Mouse (Mus musculus): ENCODE data around the gene Nucks1.

Gene Nucks1

DNA sequence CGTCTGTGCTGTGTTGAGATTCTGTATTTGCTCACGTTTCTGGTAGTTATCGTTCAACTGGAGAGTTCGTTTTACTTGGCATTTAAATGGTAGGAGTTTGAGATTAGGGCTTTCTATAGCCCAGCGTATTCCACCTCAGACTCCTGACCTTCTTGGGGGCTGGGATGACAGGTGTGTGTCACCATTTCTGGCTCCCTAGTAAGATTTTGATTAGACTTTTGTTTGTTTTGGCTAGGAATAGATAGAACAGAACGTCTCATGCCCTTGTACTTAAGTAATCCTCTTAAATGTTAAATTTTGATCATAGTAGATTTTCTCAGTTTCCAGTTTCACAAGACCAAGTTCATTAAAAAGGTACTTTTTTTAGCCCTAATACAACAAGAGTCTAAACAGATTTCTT is 7.3 kb downstream of the Nucks1 start:
- peak; percentile 34 to 65 for DNase-seq (ENCODE audit: inconsistent age in 2 of 2, low spot score in 1 of 2)

- DNase-seq (ENCODE audit: inconsistent age in 2 of 2, low spot score in 1 of 2), result peak in 1 of 2 experiments; percentile 20
Observed at GRCm38 (mm10) chr1:131919052-131919451, 8.7 kb downstream of the Nucks1 start.

- DNase-seq (ENCODE audit: inconsistent age in 2 of 2, low spot score in 1 of 2), result no peak
Observed at GRCm38 (mm10) chr1:131922100-131922499, 11.8 kb downstream of the Nucks1 start.

- DNase-seq (ENCODE audit: inconsistent age in 2 of 2, low spot score in 1 of 2), result no peak
Observed at GRCm38 (mm10) chr1:131933471-131933870, 23.1 kb downstream of the Nucks1 start.

DNA sequence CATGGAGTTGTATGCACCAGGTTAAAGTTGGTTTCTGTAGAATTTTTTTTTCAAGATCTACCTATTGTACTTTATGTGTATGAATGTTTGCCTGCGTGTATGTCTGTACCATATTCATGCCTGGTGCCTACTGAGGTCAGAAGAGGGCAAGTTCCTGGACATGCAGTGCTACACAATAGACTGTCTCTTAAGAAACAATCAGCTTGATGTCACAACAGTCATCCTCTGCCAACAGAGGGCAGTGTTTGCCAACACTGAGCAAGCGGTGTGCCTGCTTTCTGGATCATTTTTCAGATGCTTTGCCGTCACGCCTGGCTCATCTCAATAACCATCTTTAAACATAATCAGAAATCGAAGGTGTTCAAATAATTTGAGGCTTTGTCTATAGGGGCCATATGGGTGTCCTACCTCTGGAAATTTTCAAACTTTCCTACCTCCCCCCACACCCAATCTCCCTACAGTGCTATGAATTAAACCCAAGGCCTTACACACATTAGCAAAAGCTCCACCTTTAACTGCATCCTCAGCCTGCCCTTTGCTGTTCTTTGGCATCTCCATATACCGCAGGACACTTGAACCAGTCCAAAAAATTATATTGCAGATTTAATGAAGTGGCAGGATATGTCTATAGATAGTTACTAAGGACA is 27.4 kb downstream of the Nucks1 start:
- peak; percentile 71 to 91 for DNase-seq (ENCODE audit: inconsistent age in 2 of 2, low spot score in 1 of 2)

DNA sequence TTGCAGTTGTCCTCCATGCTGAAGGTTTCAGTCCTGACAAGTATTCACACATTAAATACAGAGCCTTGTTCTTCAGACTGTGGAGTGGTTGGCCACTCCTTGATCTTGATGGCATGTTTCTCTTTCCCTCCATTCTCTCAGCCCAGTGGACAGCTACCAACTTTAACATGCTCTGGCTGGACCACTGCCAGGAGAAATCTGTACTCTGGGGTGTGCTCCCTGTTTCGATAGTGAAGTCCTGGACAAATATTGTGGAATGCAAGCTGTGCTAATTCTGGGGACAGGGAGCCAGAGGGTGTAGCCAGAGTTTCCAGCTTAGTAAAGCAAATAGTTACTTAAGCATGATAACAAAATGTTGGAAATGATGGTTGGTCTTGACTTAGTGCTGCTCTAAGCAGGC is 28.5 kb downstream of the Nucks1 start:
- no peak for DNase-seq (ENCODE audit: inconsistent age in 2 of 2, low spot score in 1 of 2)

DNA sequence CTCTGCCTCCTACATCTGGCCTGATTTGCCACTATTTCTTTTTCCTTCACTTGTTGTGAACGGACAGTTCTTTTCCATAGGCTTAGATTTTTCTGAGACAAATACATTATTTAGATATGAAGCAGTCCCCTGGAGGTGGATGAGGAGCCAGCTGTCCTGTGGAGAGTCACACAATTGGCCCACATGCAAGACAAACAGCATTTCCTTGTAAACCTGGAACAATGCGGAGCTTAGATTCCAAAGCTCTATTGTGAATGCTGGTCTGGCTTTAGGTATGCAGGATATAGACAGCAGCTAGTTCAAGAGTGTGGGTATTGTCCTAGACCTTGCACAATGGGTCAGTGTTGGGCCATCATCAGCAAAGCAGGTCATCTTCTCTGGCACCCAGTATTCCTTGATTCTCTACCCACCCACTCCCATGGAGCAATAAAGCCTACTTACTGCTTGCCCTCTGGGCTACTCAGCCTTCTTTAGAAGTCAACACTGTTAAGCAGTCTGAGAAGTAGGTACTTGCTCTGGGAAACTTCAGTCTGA is 30.4 kb downstream of the Nucks1 start:
- no peak for DNase-seq (ENCODE audit: inconsistent age in 2 of 2, low spot score in 1 of 2)

DNA sequence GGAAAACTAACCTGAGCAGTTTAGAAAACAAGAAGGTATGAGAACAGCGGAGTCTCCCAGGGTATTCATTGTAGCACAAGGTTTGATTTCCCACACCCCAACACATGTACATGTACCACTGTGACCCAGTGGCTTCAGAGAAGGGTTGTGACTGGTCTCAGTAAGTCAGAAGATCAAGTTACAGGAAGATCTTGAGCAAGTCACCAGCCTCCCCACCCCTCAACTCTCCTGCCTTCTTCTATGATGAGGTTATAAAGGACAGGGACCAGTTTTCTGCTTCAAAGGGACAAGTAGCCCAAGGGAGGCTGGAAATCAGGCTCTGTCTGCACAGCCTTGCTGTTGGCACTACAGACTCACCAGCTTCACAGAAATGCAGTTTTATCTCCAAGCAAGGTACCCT is 31.2 kb downstream of the Nucks1 start:
- no peak for DNase-seq (ENCODE audit: inconsistent age in 2 of 2, low spot score in 1 of 2)

GRCm38 (mm10) chr1:131942621-131943590 is 32.6 kb downstream of the Nucks1 start:
- peak; percentile 72 to 76 for DNase-seq (ENCODE audit: inconsistent age in 2 of 2, low spot score in 1 of 2)

- DNase-seq (ENCODE audit: inconsistent age in 2 of 2, low spot score in 1 of 2), result no peak
Observed at GRCm38 (mm10) chr1:131945674-131946440, 35.5 kb downstream of the Nucks1 start.

GRCm38 (mm10) chr1:131946462-131947215 is 36.3 kb downstream of the Nucks1 start:
- DNase-seq (ENCODE audit: inconsistent age in 2 of 2, low spot score in 1 of 2), result peak in 1 of 2 experiments; percentile 63

DNA sequence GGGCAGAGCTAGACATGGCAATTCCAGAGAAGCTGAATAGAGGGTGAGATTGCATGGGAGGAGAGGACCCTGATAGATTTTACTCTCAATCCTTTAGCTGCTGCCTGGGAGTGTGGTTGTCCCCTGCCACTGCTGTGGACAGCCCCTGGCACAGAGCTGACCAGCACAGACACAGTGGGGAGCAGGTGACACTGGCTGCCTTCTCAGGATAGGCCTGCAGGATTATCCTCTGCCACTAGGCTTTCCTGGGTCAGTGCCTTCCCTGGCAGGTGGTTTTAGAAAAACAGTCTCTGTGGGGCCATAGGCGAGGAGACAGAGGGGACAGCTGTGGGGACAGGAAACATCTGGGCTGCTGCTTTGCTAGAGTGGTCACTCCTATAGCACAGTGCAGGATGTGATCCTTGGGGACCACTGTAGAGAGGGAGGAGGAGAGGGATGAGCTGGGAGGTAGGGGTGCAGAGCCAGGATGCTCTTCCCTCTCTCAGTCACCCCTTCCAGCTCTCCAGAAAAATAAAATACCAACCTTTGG is 37.7 kb downstream of the Nucks1 start:
- no peak for DNase-seq (ENCODE audit: inconsistent age in 2 of 2, low spot score in 1 of 2)

- DNase-seq (ENCODE audit: inconsistent age in 2 of 2, low spot score in 1 of 2), result no peak
Observed at GRCm38 (mm10) chr1:131954242-131954865, 44.0 kb downstream of the Nucks1 start.

DNA sequence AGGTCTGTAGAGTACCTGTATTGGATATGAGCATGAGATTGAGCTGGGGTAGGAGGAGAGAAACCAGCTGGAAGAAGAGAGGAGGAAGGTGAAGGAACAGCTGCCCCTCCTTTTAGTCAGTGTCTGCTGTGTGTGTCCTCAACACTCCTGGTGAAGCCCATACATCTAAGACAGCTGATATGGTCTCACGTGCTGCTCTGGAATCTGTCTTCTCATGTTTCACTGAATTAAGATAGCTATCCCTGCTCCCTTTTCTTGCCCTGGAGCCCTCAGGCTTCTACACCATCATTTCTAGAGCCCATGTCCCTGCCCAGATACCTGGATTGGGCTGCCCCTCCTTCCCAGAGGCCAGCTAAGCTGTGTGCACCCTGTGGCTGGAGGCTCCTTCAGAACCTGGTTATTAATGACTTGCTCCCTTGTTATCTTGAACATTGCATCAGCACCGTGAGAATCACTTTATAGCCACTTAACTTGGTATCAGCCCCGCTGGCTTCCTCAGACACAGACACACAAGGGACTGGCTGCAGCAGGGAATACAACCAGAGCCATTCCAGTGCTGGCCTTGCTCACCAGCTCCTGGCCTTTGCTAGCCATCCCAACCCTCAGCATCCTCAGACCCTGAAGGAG is 44.9 kb downstream of the Nucks1 start:
- no peak for DNase-seq (ENCODE audit: inconsistent age in 2 of 2, low spot score in 1 of 2)

- DNase-seq (ENCODE audit: inconsistent age in 2 of 2, low spot score in 1 of 2), result no peak
Observed at GRCm38 (mm10) chr1:131957416-131957815, 47.1 kb downstream of the Nucks1 start.

GRCm38 (mm10) chr1:131961004-131961403 is 50.7 kb downstream of the Nucks1 start:
- DNase-seq (ENCODE audit: inconsistent age in 2 of 2, low spot score in 1 of 2), result no peak

DNA sequence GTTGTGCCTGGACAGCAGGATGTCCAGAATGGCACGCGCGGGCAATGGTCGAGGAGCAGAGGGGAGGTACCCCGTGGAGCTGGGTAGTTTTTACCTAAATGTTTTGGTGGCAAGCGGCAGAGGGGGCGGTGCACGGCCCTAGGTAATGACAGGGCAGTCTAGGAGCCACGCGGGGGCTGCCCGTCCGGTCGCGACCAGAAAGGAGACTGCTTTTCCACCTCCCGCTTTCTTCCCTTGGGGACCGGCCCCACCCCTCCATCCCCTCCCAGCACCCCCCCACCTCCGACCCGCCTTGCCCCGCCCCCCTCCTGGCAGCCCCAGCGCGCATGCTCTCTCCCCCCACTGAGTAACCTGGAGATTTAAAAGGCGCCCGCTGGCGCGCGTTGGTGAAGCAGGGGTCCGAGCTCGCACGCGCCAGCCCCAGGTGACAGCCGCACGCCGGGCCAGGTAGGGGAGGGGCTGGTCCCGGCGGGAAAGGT is 52.3 kb downstream of the Nucks1 start, which contains the start of gene Slc45a3:
TSS of gene Slc45a3 (plus strand) at position 362 of the 479 bp plus-strand sequence.
- peak; percentile 75 to 87 for DNase-seq (ENCODE audit: inconsistent age in 2 of 2, low spot score in 1 of 2)

GRCm38 (mm10) chr1:131963085-131963951 is 53.0 kb downstream of the Nucks1 start:
- peak; percentile 75 to 89 for DNase-seq (ENCODE audit: inconsistent age in 2 of 2, low spot score in 1 of 2)
